Mouse (Mus musculus): ENCODE data around the gene Chpt1.

DNA sequence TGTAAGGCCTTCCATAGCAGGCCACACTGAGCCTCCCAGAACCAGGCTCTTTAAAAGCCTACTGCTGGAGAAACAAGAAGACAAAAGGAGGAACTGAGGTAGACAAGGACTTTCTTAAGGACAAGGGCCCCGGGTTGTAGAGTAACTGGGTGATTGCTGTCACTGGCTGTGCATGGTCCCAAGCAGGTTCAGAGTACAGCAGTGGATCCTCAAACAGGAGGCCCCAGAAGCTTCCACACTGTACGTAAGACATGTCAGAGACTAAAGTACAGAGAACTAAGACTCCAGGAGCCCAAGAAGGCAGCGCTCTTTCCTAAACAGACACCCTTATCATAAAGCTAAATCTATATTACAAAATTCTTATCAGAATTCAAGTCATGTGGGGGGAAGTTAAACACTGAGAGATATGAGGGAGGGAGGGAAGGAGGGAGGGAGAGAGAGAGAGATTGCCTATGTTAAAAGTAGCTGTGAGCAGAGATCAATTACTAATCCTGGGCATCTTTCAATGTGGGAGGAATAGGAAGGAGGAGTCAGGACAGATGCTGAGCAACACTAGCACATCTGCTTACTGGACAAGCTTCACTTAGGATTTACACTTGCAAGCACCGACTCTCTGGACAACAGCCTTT, 8.8 kb downstream of the Chpt1 start:
- TF ChIP-seq GATA1 (IDR thresholded peaks at IDR 0.05; ENCODE audit: borderline replicate concordance, low read length) = no peak
- no peak for TF ChIP-seq FLI1 (IDR thresholded peaks at IDR 0.05; ENCODE audit: low read length)
